Comparison of ENCODE assay signal across 13 mouse cellular contexts in the genomic region with DNA sequence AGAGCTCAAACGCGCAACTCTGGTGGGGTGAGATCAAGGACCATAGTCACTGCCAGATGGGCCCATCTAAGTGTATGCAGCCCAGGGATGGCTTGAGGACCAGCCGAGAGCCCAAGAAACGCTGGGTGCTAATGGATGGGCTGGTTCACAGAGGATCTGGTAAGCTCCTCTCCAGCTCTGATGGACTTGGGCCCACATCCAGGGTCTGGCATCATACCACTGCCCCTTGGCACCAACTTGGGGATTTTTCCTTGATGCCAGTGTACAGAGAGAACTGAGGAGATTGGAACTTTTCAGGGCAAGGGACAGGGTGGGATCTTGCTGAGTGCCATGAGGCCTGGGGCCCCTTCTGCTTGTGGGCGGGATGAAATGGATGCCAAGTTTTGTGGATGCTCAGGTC. TPM values are rescaled to one million over a fixed set of nuclear protein-coding genes. Genes with fewer than 3 reads are reported as not detected.
"Had no signal": no experiment of that assay in that cellular context is flagged by ENCODE, and none has a peak within 500 bp of the region (broad histone marks: within the 10 kb centered on the region; RNA-seq: fewer than 3 reads in every experiment).

No protein-coding gene starts in this region.

- DNase-seq: retina, postnatal 1 day; right cerebral cortex, adult 18-20 months; right cerebral cortex, postnatal 14 days; right cerebral cortex, postnatal 25 days; right cerebral cortex, postnatal 4 days; spleen, adult 18-20 months; thymus, adult 18-20 months; thymus, adult 2 months; thymus, postnatal 14 days; thymus, postnatal 25 days; thymus, postnatal 36 days; thymus, postnatal 4 days had no signal

RNA-seq across cellular contexts. Expression of gene Rfx8, which starts 39.2 kb away (rescaled TPM):
- total RNA-seq: neutrophil, adult 5-6 weeks had no signal
